Mouse (Mus musculus) stomach, postnatal 0 days (tissue): ENCODE measurements around the gene Ext2. TPM values are rescaled to one million over a fixed set of nuclear protein-coding genes. Genes with fewer than 3 reads are reported as not detected.

ENCODE experiments used
- ATAC-seq: fragments of 200-750 bp; cut with Nextera tagmentation; 2 replicates; pipeline ENCODE4 v1.8.0; 2017; ENCODE audit not compliant: low FRiP score, low TSS enrichment
- DNase-seq: peaks from one replicate; pipeline ENCODE4 v3.0.0-alpha.2; 2016; ENCODE audit warnings: low spot score
- H3K27ac ChIP-seq: fragments of 300-500 bp; sonication (generic); replicated peaks from 2 replicates; pipeline ENCODE4 v1.5.1; 2014; ENCODE audit warnings: mild to moderate bottlenecking, control low read depth
- H3K27me3 ChIP-seq: fragments of 300-500 bp; sonication (generic); 2 replicates; pipeline ENCODE4 v1.6.1; 2014; ENCODE audit warnings: low read length; ENCODE audit not compliant: control insufficient read depth, insufficient read depth
- H3K36me3 ChIP-seq: fragments of 300-500 bp; sonication (generic); 2 replicates; pipeline ENCODE4 v1.6.1; 2014; ENCODE audit warnings: low read length, mixed read lengths; ENCODE audit not compliant: control insufficient read depth, insufficient read depth
- H3K4me1 ChIP-seq: fragments of 300-500 bp; sonication (generic); replicated peaks from 2 replicates; pipeline ENCODE4 v1.6.1; 2014; ENCODE audit warnings: antibody characterized with exemption; ENCODE audit not compliant: control insufficient read depth, insufficient read depth
- H3K4me2 ChIP-seq: fragments of 300-500 bp; sonication (generic); replicated peaks from 2 replicates; pipeline ENCODE4 v1.6.1; 2014; ENCODE audit warnings: low read depth, mild to moderate bottlenecking, control low read depth, moderate library complexity
- H3K4me3 ChIP-seq: fragments of 300-500 bp; sonication (generic); 2 replicates; pipeline ENCODE4 v1.5.1; 2014; ENCODE audit warnings: low read depth, low read length, control low read depth
- H3K9ac ChIP-seq: fragments of 300-500 bp; sonication (generic); 2 replicates; pipeline ENCODE4 v1.6.1; 2014; ENCODE audit warnings: mild to moderate bottlenecking, low read length, control low read depth, mixed read lengths
- H3K9me3 ChIP-seq: fragments of 300-500 bp; sonication (generic); 2 replicates; pipeline ENCODE4 v1.6.1; 2016; ENCODE audit warnings: low read length; ENCODE audit not compliant: control insufficient read depth
- CTCF ChIP-seq: IDR thresholded peaks from 2 replicates; pipeline ENCODE4 v1.5.1; 2016; ENCODE audit warnings: antibody characterized with exemption, low read depth, mild to moderate bottlenecking, moderate library complexity
- EP300 ChIP-seq: optimal IDR thresholded peaks from 2 replicates; pipeline ENCODE3; 2016; ENCODE audit warnings: antibody characterized with exemption
- WGBS: fragments of 180-500 bp; shearing (Covaris S2); extraction: QIAGEN DNeasy Blood & Tissue Kit; methylation state at CpG from one replicate; pipeline ENCODE4 v1.1.7; 2014; 5-methylcytosine and 5-hydroxymethylcytosine counted together
- polyA plus RNA-seq: library from polyadenylated mRNA; unstranded; fragments of >200 nt; fragmentation: Nextera tagmentation; extraction: Ambion mirVana; gene quantifications from 2 replicates; pipeline ENCODE4 v1.2.1, GENCODE M21; 2015

The Ext2 gene
- polyA plus RNA-seq, result 51.0 and 51.2 TPM in 2 replicates

GRCm38 (mm10) chr2:93822045-93822749 lies at the start of gene Ext2:
Gene Ext2 (minus strand): TSS chr2:93822568.
- H3K4me1 ChIP-seq, result no peaks in the 10 kb centered on the region
- under 1% methylated on average over 57 of the region's 66 CpGs for WGBS
- peak; percentile 92 for ATAC-seq
- no peaks in the 10 kb centered on the region for H3K36me3 ChIP-seq
- no peak for TF ChIP-seq EP300
- peak; percentile 97 for TF ChIP-seq CTCF
- H3K27ac ChIP-seq, result peak within 1 kb of the TSS; percentile 40; the same call in 1 of the 2 replicates
- DNase-seq, result peak; percentile 91
- H3K4me2 ChIP-seq, result peak within 1 kb of the TSS; percentile 86
- H3K4me3 ChIP-seq, result peak within 1 kb of the TSS; percentile 95
- no peaks in the 10 kb centered on the region for H3K27me3 ChIP-seq
- H3K9me3 ChIP-seq, result no peaks in the 10 kb centered on the region
- peak within 1 kb of the TSS; percentile 94 for H3K9ac ChIP-seq

GRCm38 (mm10) chr2:93871411-93871925 lies 49.1 kb upstream of the Ext2 start:
- H3K27ac ChIP-seq, result no peak overlapping the region
- no peak for DNase-seq
- no peak for TF ChIP-seq CTCF
- no peak for TF ChIP-seq EP300
- H3K36me3 ChIP-seq, result no peaks in the 10 kb centered on the region
- 81% methylated on average over 4 of the region's 4 CpGs for WGBS
- no peaks in the 10 kb centered on the region for H3K27me3 ChIP-seq
- H3K4me3 ChIP-seq, result no peak overlapping the region
- no peaks in the 10 kb centered on the region; the same call in none of the 2 replicates for H3K4me1 ChIP-seq
- no peak for ATAC-seq
- H3K9me3 ChIP-seq, result no peaks in the 10 kb centered on the region
- no peak overlapping the region for H3K4me2 ChIP-seq
- no peak overlapping the region for H3K9ac ChIP-seq

GRCm38 (mm10) chr2:93870842-93871241 lies 48.5 kb upstream of the Ext2 start:
- H3K4me3 ChIP-seq, result no peak overlapping the region
- H3K9me3 ChIP-seq, result no peaks in the 10 kb centered on the region
- peak; percentile 77 for TF ChIP-seq CTCF
- TF ChIP-seq EP300, result no peak
- H3K4me2 ChIP-seq, result no peak overlapping the region
- H3K9ac ChIP-seq, result no peak overlapping the region
- H3K36me3 ChIP-seq, result no peaks in the 10 kb centered on the region
- no peak overlapping the region for H3K27ac ChIP-seq
- DNase-seq (peak; percentile 66), ATAC-seq (no peak)
- H3K4me1 ChIP-seq, result no peaks in the 10 kb centered on the region; the same call in 1 of the 2 replicates
- 48% methylated on average over 4 of the region's 4 CpGs for WGBS
- no peaks in the 10 kb centered on the region for H3K27me3 ChIP-seq

DNA sequence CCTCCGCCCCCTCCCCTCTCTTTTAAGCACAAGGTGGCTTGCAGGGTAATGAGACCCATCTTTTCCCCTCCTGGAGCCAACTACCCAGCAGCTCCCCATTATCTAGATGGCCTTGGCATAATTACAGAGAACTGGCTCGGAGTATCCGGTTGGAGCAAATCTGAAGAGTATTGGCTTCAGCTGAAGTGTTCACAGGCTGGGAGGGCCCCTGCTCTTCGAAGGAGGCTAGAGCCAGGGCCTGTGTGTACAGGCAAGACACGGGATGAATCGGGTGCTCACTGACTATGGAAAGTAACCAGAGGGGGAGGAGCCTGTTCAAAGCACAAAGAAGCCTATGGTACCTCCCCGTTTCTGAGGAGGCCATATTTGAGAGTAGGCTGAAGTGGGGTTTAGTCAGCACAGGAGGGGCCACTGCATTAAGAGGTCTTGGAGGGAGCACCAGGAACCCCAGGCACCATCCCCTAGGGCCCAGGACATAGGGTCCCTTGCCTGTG lies 46.8 kb upstream of the Ext2 start, which contains the start of gene Accsl:
Gene Accsl, minus strand, starts transcription at position 51 of the 494 bp plus-strand sequence.
- no peak within 1 kb of the TSS for H3K9ac ChIP-seq
- no peak for TF ChIP-seq CTCF
- no peak within 1 kb of the TSS for H3K27ac ChIP-seq
- DNase-seq (no peak), ATAC-seq (no peak; the same call in 1 of the 2 replicates)
- no peak within 1 kb of the TSS for H3K4me3 ChIP-seq
- 54% methylated on average over 7 of the region's 7 CpGs for WGBS
- H3K4me2 ChIP-seq, result no peak within 1 kb of the TSS
- no peaks in the 10 kb centered on the region; the same call in 1 of the 2 replicates for H3K4me1 ChIP-seq
- H3K27me3 ChIP-seq, result no peaks in the 10 kb centered on the region
- no peaks in the 10 kb centered on the region for H3K9me3 ChIP-seq
- no peaks in the 10 kb centered on the region for H3K36me3 ChIP-seq

- no peak for TF ChIP-seq CTCF
- no peak for TF ChIP-seq EP300
- Histone ChIP-seq H3K9me3 (no peaks in the 10 kb centered on the region), H3K27me3 (no peaks in the 10 kb centered on the region), H3K9ac (no peak overlapping the region), H3K36me3 (no peaks in the 10 kb centered on the region), H3K4me3 (no peak overlapping the region), H3K4me2 (no peak overlapping the region), H3K4me1 (no peaks in the 10 kb centered on the region), H3K27ac (no peak overlapping the region)
- 79% methylated on average over 11 of the region's 11 CpGs for WGBS
- no peak for ATAC-seq
- DNase-seq, result no peak
Measured at GRCm38 (mm10) chr2:93868566-93868965, 46.2 kb upstream of the Ext2 start.

DNA sequence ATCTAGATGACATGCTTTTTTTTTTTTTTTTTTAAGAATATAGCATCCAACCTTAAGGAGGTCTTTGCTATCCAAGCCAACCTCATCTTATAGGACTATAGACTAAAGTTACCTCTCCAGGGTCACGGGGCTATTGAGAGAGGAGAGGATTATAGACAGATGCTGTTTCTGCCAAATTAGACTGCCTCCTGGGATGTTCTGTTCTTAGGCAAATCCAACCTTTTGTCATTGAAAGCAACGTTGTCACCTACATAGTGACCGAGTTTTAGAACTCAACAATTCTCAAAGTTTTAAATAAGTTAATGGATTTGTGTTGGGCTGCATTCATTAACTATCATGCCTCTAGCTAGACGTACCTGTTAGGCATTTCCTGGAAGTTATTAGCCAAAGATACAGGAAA lies 40.9 kb upstream of the Ext2 start:
- Histone ChIP-seq H3K4me2 (no peak overlapping the region), H3K9me3 (no peaks in the 10 kb centered on the region), H3K4me1 (no peaks in the 10 kb centered on the region), H3K36me3 (no peaks in the 10 kb centered on the region), H3K27me3 (no peaks in the 10 kb centered on the region), H3K9ac (no peak overlapping the region), H3K27ac (no peak overlapping the region), H3K4me3 (no peak overlapping the region)
- DNase-seq (no peak), ATAC-seq (no peak)
- 70% methylated on average over 4 of the region's 4 CpGs for WGBS
- no peak for TF ChIP-seq CTCF
- no peak for TF ChIP-seq EP300
